Mouse (Mus musculus): ENCODE data around the gene Erc1.

GRCm38 (mm10) chr6:119808726-119809505, 39.1 kb downstream of the Erc1 start:
- TF ChIP-seq E2F4 (IDR thresholded peaks at IDR 0.05; ENCODE audit: insufficient read depth) (no peak), MAX (IDR thresholded peaks at IDR 0.05; ENCODE audit: low read depth) (no peak), USF1 (IDR thresholded peaks at IDR 0.05; ENCODE audit: low read depth) (no peak), MYOG (IDR thresholded peaks at IDR 0.05; ENCODE audit: control insufficient read depth in 1 of 3, insufficient read depth in 1 of 3, insufficient read length in 2 of 3, low read depth in 2 of 3) (no peak), POLR2A (IDR thresholded peaks at IDR 0.05; ENCODE audit: insufficient read length, low read depth) (no peak), MYOD1 (IDR thresholded peaks at IDR 0.05; ENCODE audit: control insufficient read depth in 1 of 3, insufficient read length in 2 of 3, low read depth in 2 of 3) (no peak), TCF12 (IDR thresholded peaks at IDR 0.05; ENCODE audit: insufficient read depth, poor library complexity, severe bottlenecking) (no peak), CEBPB (IDR thresholded peaks at IDR 0.05; ENCODE audit: insufficient read depth, poor library complexity, severe bottlenecking) (no peak), POLR2AphosphoS2 (IDR thresholded peaks at IDR 0.05; ENCODE audit: insufficient read length, low read depth) (no peak)
